Mouse (Mus musculus): ENCODE results near the gene Tnpo1.

- TF ChIP-seq POLR2A (IDR thresholded peaks at IDR 0.05; ENCODE audit: insufficient read length, low read depth), result no peak
- TF ChIP-seq CEBPB (IDR thresholded peaks at IDR 0.05; ENCODE audit: insufficient read depth, poor library complexity, severe bottlenecking), result no peak
- no peak for TF ChIP-seq MAX (IDR thresholded peaks at IDR 0.05; ENCODE audit: low read depth)
- TF ChIP-seq MYOG (IDR thresholded peaks at IDR 0.05; ENCODE audit: control insufficient read depth in 1 of 3, insufficient read depth in 1 of 3, insufficient read length in 2 of 3, low read depth in 2 of 3), result no peak
- no peak for TF ChIP-seq TCF12 (IDR thresholded peaks at IDR 0.05; ENCODE audit: insufficient read depth, poor library complexity, severe bottlenecking)
Measured at GRCm38 (mm10) chr13:98913196-98913595, 13.0 kb downstream of the Tnpo1 start.

Data from myocyte (in vitro differentiated cells).